Mouse (Mus musculus): Measurements from ENCODE around the gene Pigo. TPM values are rescaled to one million over a fixed set of nuclear protein-coding genes. Genes with fewer than 3 reads are reported as not detected.

The Pigo gene
- polyA plus RNA-seq, 2 experiments, result 8.3 to 9.2 TPM

DNA sequence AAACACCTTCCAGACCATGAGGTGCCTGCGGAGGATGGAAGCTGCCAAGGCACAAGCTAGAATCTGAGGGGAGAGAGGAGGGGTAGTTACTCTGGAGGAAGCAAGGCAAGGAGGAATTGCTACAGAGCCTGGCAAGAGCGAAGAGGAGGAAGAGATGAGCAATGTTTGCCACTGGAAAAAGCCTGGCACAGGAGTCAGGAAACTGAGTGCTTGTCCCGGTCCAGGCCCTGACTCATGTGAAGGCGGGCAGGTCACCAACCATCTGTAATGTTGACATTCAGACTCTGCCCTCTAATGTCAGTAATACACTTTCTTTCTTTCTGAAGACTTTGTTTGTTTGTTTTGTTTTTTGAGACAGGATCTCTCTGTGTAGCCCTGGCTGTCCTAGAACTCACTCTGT lies 7.5 kb downstream of the Pigo start:
- WGBS (ENCODE audit: insufficient replicate concordance), result 91% methylated on average over 4 of the region's 4 CpGs
- H3K4me3 ChIP-seq (ENCODE audit: insufficient read depth in 1 of 2, low read depth in 2 of 2, low read length in 2 of 2), result no peak overlapping the region
- H3K36me3 ChIP-seq (replicated peaks; ENCODE audit: control insufficient read depth, insufficient read depth, low read depth), result peaks cover 10% of the 10 kb centered on the region

DNA sequence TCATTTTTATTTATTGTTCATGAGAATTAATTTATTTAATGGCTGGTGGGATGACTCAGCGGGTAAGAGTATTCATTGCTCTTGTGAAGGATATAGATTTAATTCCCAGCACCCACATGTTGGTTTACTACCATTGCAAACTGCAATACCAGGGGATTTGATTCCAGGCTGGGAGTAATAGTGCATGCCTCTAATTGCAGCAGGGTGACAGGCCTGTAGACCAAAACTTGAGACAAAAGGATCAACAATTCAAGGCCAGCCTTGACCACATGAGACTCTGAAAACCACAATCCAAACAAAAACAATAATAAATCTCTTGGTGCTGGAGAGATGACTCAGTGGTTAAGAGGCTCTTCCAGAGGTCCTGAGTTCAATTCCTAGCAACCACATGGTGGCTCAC lies 13.5 kb downstream of the Pigo start:
- no peak for DNase-seq (ENCODE audit: low read depth in 3 of 3, low spot score in 3 of 3)
- Histone ChIP-seq H3K36me3 (replicated peaks; ENCODE audit: control insufficient read depth, insufficient read depth, low read depth) (no peaks in the 10 kb centered on the region), H3K4me1 (replicated peaks; ENCODE audit: control insufficient read depth in 2 of 2, insufficient read depth in 2 of 2, low read length in 1 of 2) (peaks cover 0 to 8% of the 10 kb centered on the region in 2 experiments; a peak in 3 of 4 replicates), H3K27ac (no peak overlapping the region), H3K4me3 (ENCODE audit: insufficient read depth in 1 of 2, low read depth in 2 of 2, low read length in 2 of 2) (no peak overlapping the region), H3K9me3 (ENCODE audit: control insufficient read depth, low read length) (no peaks in the 10 kb centered on the region), H3K4me2 (ENCODE audit: low read depth) (no peak overlapping the region), H3K9ac (replicated peaks) (no peak overlapping the region), H3K27me3 (ENCODE audit: control insufficient read depth, insufficient read depth, low read length) (no peaks in the 10 kb centered on the region)
- WGBS (ENCODE audit: insufficient replicate concordance), result 80% methylated on average over 1 of the region's 1 CpGs
- no peak for ATAC-seq (ENCODE audit: insufficient read depth)
- TF ChIP-seq EP300 (IDR thresholded peaks at IDR 0.05; ENCODE audit: low read depth), result no peak
- no peak for TF ChIP-seq CTCF (IDR thresholded peaks at IDR 0.05; ENCODE audit: low read depth)

More for the DNA sequence above, 7.5 kb downstream of the Pigo start:
- Histone ChIP-seq H3K27me3 (ENCODE audit: control insufficient read depth, insufficient read depth, low read length) (no peaks in the 10 kb centered on the region), H3K9ac (replicated peaks) (no peak overlapping the region), H3K4me1 (replicated peaks; ENCODE audit: control insufficient read depth in 2 of 2, insufficient read depth in 2 of 2, low read length in 1 of 2) (peaks cover 0 to 4% of the 10 kb centered on the region in 2 experiments; a peak in 2 of 4 replicates), H3K9me3 (ENCODE audit: control insufficient read depth, low read length) (no peaks in the 10 kb centered on the region), H3K27ac (no peak overlapping the region), H3K4me2 (ENCODE audit: low read depth) (no peak overlapping the region)
- no peak for ATAC-seq (ENCODE audit: insufficient read depth)
- no peak for DNase-seq (ENCODE audit: low read depth in 3 of 3, low spot score in 3 of 3)
- TF ChIP-seq EP300 (IDR thresholded peaks at IDR 0.05; ENCODE audit: low read depth), result no peak
- no peak for TF ChIP-seq CTCF (IDR thresholded peaks at IDR 0.05; ENCODE audit: low read depth)

DNA sequence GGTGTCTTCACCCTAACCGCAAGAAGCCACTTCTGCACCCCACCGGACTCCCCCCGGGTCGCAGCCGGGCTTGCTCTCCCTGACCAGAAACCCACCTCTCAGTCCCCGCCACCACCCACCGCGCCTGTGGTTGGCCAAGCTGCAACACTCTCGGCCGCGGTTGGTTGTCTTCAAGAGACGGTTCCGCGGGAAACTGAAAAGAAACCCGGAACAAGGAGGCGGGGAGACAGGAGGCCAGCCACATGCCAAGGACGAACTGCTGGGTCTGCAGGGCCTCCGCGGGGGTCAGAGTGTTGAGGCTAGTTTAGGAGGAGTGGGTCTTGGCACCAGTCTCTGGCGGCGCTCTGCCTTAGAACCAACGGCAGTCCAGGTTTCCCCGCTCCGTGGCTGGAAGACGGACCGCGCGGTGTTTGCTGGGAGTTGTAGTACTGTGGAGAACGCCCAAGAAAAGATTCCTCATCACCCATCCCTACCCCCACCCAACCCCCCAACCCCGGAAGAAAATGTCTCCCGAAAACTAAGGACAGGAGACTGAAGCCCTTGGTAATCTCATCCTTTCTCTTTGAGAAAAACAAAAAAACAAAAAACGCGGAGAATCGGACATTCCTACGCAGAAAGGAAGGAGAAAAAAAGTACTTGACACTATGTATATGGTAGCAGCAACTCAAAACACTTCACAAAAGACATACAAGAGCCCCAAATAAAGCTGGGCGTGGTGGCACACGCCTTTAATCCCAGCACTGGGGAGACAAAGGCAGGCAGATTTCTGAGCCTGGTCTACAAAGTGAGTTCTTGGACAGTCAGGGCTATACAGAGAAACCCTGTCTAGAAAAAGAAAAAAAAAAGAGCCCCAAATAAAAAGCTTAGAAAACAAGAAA lies 15.2 kb downstream of the Pigo start, which contains the start of gene Fancg:
Fancg (minus strand) TSS at position 346 of the 878 bp plus-strand sequence.
- Histone ChIP-seq H3K4me3 (ENCODE audit: insufficient read depth in 1 of 2, low read depth in 2 of 2, low read length in 2 of 2) (peak within 1 kb of the TSS; percentile 91 to 92), H3K4me1 (replicated peaks; ENCODE audit: control insufficient read depth in 2 of 2, insufficient read depth in 2 of 2, low read length in 1 of 2) (peaks cover 0 to 8% of the 10 kb centered on the region in 2 experiments; a peak in 3 of 4 replicates), H3K36me3 (replicated peaks; ENCODE audit: control insufficient read depth, insufficient read depth, low read depth) (no peaks in the 10 kb centered on the region; the same call in 1 of the 2 replicates), H3K9ac (replicated peaks) (peak within 1 kb of the TSS; percentile 86), H3K27me3 (ENCODE audit: control insufficient read depth, insufficient read depth, low read length) (no peaks in the 10 kb centered on the region), H3K9me3 (ENCODE audit: control insufficient read depth, low read length) (no peaks in the 10 kb centered on the region), H3K4me2 (ENCODE audit: low read depth) (peak within 1 kb of the TSS; percentile 80), H3K27ac (peak within 1 kb of the TSS; percentile 24)
- WGBS (ENCODE audit: insufficient replicate concordance), result under 1% methylated on average over 37 of the region's 37 CpGs
- TF ChIP-seq EP300 (IDR thresholded peaks at IDR 0.05; ENCODE audit: low read depth) (no peak), CTCF (IDR thresholded peaks at IDR 0.05; ENCODE audit: low read depth) (no peak)
- DNase-seq (ENCODE audit: low read depth in 3 of 3, low spot score in 3 of 3), result peak; percentile 61 to 67 (median 64)
- peak; percentile 84 for ATAC-seq (ENCODE audit: insufficient read depth)

DNA sequence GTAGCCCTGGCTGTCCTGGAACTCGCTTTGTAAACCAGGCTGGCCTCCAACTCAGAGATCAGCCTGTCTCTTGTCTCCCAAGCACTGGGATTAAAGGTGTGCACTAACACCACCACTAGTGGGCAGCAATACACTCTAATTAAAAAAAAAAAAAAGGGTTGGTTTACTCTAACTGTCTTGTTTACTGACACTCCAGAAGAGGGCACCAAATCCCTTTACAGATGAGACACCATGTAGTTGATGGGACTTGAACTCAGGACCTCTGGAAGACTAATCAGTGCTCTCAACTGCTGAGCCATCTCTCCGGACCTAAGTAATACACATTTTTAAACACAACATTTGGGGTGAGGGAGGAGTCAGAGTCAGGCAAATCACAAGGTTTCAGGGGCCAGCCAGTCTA lies 19.9 kb downstream of the Pigo start:
- H3K27ac ChIP-seq, result no peak overlapping the region
- H3K27me3 ChIP-seq (ENCODE audit: control insufficient read depth, insufficient read depth, low read length), result no peaks in the 10 kb centered on the region
- H3K4me3 ChIP-seq (ENCODE audit: insufficient read depth in 1 of 2, low read depth in 2 of 2, low read length in 2 of 2), result no peak overlapping the region
- no peaks in the 10 kb centered on the region; the same call in 1 of the 2 replicates for H3K36me3 ChIP-seq (replicated peaks; ENCODE audit: control insufficient read depth, insufficient read depth, low read depth)
- H3K4me1 ChIP-seq (replicated peaks; ENCODE audit: control insufficient read depth in 2 of 2, insufficient read depth in 2 of 2, low read length in 1 of 2), result peaks cover 4 to 11% of the 10 kb centered on the region in 2 experiments
- H3K9me3 ChIP-seq (ENCODE audit: control insufficient read depth, low read length), result no peaks in the 10 kb centered on the region
- DNase-seq (ENCODE audit: low read depth in 3 of 3, low spot score in 3 of 3) (peak; percentile 56 to 66 (median 57)), ATAC-seq (ENCODE audit: insufficient read depth) (peak; percentile 21; the same call in 1 of the 2 replicates)
- peak; percentile 81 for TF ChIP-seq CTCF (IDR thresholded peaks at IDR 0.05; ENCODE audit: low read depth)
- TF ChIP-seq EP300 (IDR thresholded peaks at IDR 0.05; ENCODE audit: low read depth), result no peak
- no peak overlapping the region for H3K9ac ChIP-seq (replicated peaks)
- 37% methylated on average over 2 of the region's 2 CpGs for WGBS (ENCODE audit: insufficient replicate concordance)
- no peak overlapping the region for H3K4me2 ChIP-seq (ENCODE audit: low read depth)

DNA sequence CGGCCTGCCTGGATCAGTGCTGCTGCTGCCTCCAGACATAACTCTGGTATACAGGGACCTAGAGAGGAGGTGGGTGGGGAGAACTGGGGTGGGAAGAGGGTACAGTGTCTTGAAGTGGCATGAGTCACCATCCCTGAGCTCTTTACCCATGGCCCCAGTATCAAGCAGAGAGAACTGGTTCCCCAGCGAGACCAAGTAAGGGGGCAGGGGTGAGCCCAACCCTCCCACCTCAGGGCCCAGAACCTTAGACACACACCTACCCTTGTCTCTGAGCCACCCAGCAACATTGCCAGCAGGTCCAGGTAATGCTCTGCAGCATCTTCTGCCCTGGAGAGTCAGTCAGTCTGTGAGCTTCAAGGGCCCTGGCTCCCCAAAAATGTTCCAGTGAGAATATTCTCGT lies 20.7 kb downstream of the Pigo start:
- H3K4me1 ChIP-seq (replicated peaks; ENCODE audit: control insufficient read depth in 2 of 2, insufficient read depth in 2 of 2, low read length in 1 of 2), result peaks cover 5 to 13% of the 10 kb centered on the region in 2 experiments
- H3K36me3 ChIP-seq (replicated peaks; ENCODE audit: control insufficient read depth, insufficient read depth, low read depth), result no peaks in the 10 kb centered on the region; the same call in 1 of the 2 replicates
- no peak for DNase-seq (ENCODE audit: low read depth in 3 of 3, low spot score in 3 of 3)
- 80% methylated on average over 3 of the region's 3 CpGs for WGBS (ENCODE audit: insufficient replicate concordance)
- no peak for ATAC-seq (ENCODE audit: insufficient read depth)
- no peak overlapping the region for H3K9ac ChIP-seq (replicated peaks)
- H3K9me3 ChIP-seq (ENCODE audit: control insufficient read depth, low read length), result no peaks in the 10 kb centered on the region
- H3K4me3 ChIP-seq (ENCODE audit: insufficient read depth in 1 of 2, low read depth in 2 of 2, low read length in 2 of 2), result no peak overlapping the region
- no peak for TF ChIP-seq EP300 (IDR thresholded peaks at IDR 0.05; ENCODE audit: low read depth)
- no peak for TF ChIP-seq CTCF (IDR thresholded peaks at IDR 0.05; ENCODE audit: low read depth)
- H3K4me2 ChIP-seq (ENCODE audit: low read depth), result no peak overlapping the region
- H3K27me3 ChIP-seq (ENCODE audit: control insufficient read depth, insufficient read depth, low read length), result no peaks in the 10 kb centered on the region
- H3K27ac ChIP-seq, result no peak overlapping the region

Measured in liver, embryonic 14.5 days (tissue).